Mouse (Mus musculus) spleen, adult 2 months (tissue): Measurements from ENCODE around the gene Ikzf2.

ENCODE experiments used
- CTCF ChIP-seq: fragments of 200-500 bp; IDR thresholded peaks from 2 replicates; pipeline ENCODE4 v1.5.1; 2011; ENCODE audit warnings: mild to moderate bottlenecking, inconsistent platforms; ENCODE audit not compliant: insufficient read depth, insufficient read length, insufficient replicate concordance; ENCODE audit errors: extremely low read depth
- POLR2A ChIP-seq: fragments of 200-500 bp; IDR thresholded peaks from 2 replicates; pipeline ENCODE4 v1.6.1; 2011; ENCODE audit warnings: low read depth, low read length, inconsistent platforms

- TF ChIP-seq POLR2A: no peak
- TF ChIP-seq CTCF: no peak
Observed at GRCm38 (mm10) chr1:69641986-69642385, 45.1 kb downstream of the Ikzf2 start.
